Mouse (Mus musculus): ENCODE measurements around the gene Kcnj8. TPM values are rescaled to one million over a fixed set of nuclear protein-coding genes. Genes with fewer than 3 reads are reported as not detected.

Kcnj8 gene
- total RNA-seq, 1 experiment: 0.58 TPM

GRCm38 (mm10) chr6:142558772-142559679 is 12.4 kb downstream of the Kcnj8 start:
- H3K27ac ChIP-seq (ENCODE audit: insufficient read depth, low read depth, low read length, poor library complexity, severe bottlenecking): no peak overlapping the region
- no peak overlapping the region for H3K4me3 ChIP-seq (ENCODE audit: insufficient read depth in 1 of 2, low read depth in 1 of 2, low read length in 2 of 2, poor library complexity in 1 of 2, severe bottlenecking in 1 of 2)
- no peak overlapping the region for H3K9ac ChIP-seq (ENCODE audit: insufficient read depth, low read depth, low read length, poor library complexity, severe bottlenecking)
- H3K9me3 ChIP-seq (ENCODE audit: control insufficient read depth, insufficient read depth, low read depth, low read length): no peaks in the 10 kb centered on the region
- TF ChIP-seq HCFC1 (IDR thresholded peaks at IDR 0.05; ENCODE audit: borderline replicate concordance, insufficient read depth, low read length) (no peak), ZNF384 (IDR thresholded peaks at IDR 0.05; ENCODE audit: low read depth, low read length) (no peak), ZC3H11A (IDR thresholded peaks at IDR 0.05; ENCODE audit: borderline replicate concordance, low read depth, low read length) (no peak), MAFK (IDR thresholded peaks at IDR 0.05; ENCODE audit: insufficient read depth, low read depth, low read length) (no peak), CHD2 (IDR thresholded peaks at IDR 0.05; ENCODE audit: low read depth, low read length) (no peak)
- no peaks in the 10 kb centered on the region for H3K4me1 ChIP-seq (ENCODE audit: control insufficient read depth in 2 of 2, insufficient read depth in 2 of 2, low read length in 2 of 2, poor library complexity in 1 of 2)
- H3K36me3 ChIP-seq (ENCODE audit: control insufficient read depth, insufficient read depth, low read length, poor library complexity, severe bottlenecking): no peaks in the 10 kb centered on the region
- DNase-seq (ENCODE audit: low read depth, low spot score): no peak
- in situ Hi-C loops (cut with MboI; ENCODE audit: low sequenced_read_pairs in 2 of 2, unreplicated experiment in 2 of 2): no loop called here

- H3K4me3 ChIP-seq (ENCODE audit: insufficient read depth in 1 of 2, low read depth in 1 of 2, low read length in 2 of 2, poor library complexity in 1 of 2, severe bottlenecking in 1 of 2): no peak overlapping the region
- DNase-seq (ENCODE audit: low read depth, low spot score): no peak
- no peaks in the 10 kb centered on the region for H3K36me3 ChIP-seq (ENCODE audit: control insufficient read depth, insufficient read depth, low read length, poor library complexity, severe bottlenecking)
- TF ChIP-seq HCFC1 (IDR thresholded peaks at IDR 0.05; ENCODE audit: borderline replicate concordance, insufficient read depth, low read length) (no peak), ZC3H11A (IDR thresholded peaks at IDR 0.05; ENCODE audit: borderline replicate concordance, low read depth, low read length) (peak; percentile 31; the same call in 1 of the 2 replicates)
- H3K27ac ChIP-seq (ENCODE audit: insufficient read depth, low read depth, low read length, poor library complexity, severe bottlenecking): no peak overlapping the region
- H3K9ac ChIP-seq (ENCODE audit: insufficient read depth, low read depth, low read length, poor library complexity, severe bottlenecking): no peak overlapping the region
- no peaks in the 10 kb centered on the region for H3K4me1 ChIP-seq (ENCODE audit: control insufficient read depth in 2 of 2, insufficient read depth in 2 of 2, low read length in 2 of 2, poor library complexity in 1 of 2)
- in situ Hi-C loops (cut with MboI; ENCODE audit: low sequenced_read_pairs in 2 of 2, unreplicated experiment in 2 of 2): no loop called here
- no peaks in the 10 kb centered on the region for H3K9me3 ChIP-seq (ENCODE audit: control insufficient read depth, insufficient read depth, low read depth, low read length)
These were observed 13.3 kb downstream of the Kcnj8 start for GRCm38 (mm10) chr6:142558076-142558475.

GRCm38 (mm10) chr6:142555988-142556387 is 15.4 kb downstream of the Kcnj8 start:
- DNase-seq (ENCODE audit: low read depth, low spot score): no peak
- in situ Hi-C loops (cut with MboI; ENCODE audit: low sequenced_read_pairs in 2 of 2, unreplicated experiment in 2 of 2): no loop called here
- H3K9ac ChIP-seq (ENCODE audit: insufficient read depth, low read depth, low read length, poor library complexity, severe bottlenecking): no peak overlapping the region
- no peaks in the 10 kb centered on the region for H3K9me3 ChIP-seq (ENCODE audit: control insufficient read depth, insufficient read depth, low read depth, low read length)
- no peak overlapping the region for H3K4me3 ChIP-seq (ENCODE audit: insufficient read depth in 1 of 2, low read depth in 1 of 2, low read length in 2 of 2, poor library complexity in 1 of 2, severe bottlenecking in 1 of 2)
- H3K36me3 ChIP-seq (ENCODE audit: control insufficient read depth, insufficient read depth, low read length, poor library complexity, severe bottlenecking): no peaks in the 10 kb centered on the region
- no peak overlapping the region for H3K27ac ChIP-seq (ENCODE audit: insufficient read depth, low read depth, low read length, poor library complexity, severe bottlenecking)
- TF ChIP-seq ZNF384 (IDR thresholded peaks at IDR 0.05; ENCODE audit: low read depth, low read length) (no peak), MAFK (IDR thresholded peaks at IDR 0.05; ENCODE audit: insufficient read depth, low read depth, low read length) (no peak), HCFC1 (IDR thresholded peaks at IDR 0.05; ENCODE audit: borderline replicate concordance, insufficient read depth, low read length) (no peak), ZC3H11A (IDR thresholded peaks at IDR 0.05; ENCODE audit: borderline replicate concordance, low read depth, low read length) (no peak), CHD2 (IDR thresholded peaks at IDR 0.05; ENCODE audit: low read depth, low read length) (no peak)
- no peaks in the 10 kb centered on the region for H3K4me1 ChIP-seq (ENCODE audit: control insufficient read depth in 2 of 2, insufficient read depth in 2 of 2, low read length in 2 of 2, poor library complexity in 1 of 2)

GRCm38 (mm10) chr6:142551482-142551881 is 19.9 kb downstream of the Kcnj8 start:
- H3K27ac ChIP-seq (ENCODE audit: insufficient read depth, low read depth, low read length, poor library complexity, severe bottlenecking): no peak overlapping the region
- no peak overlapping the region for H3K4me3 ChIP-seq (ENCODE audit: insufficient read depth in 1 of 2, low read depth in 1 of 2, low read length in 2 of 2, poor library complexity in 1 of 2, severe bottlenecking in 1 of 2)
- H3K4me1 ChIP-seq (ENCODE audit: control insufficient read depth in 2 of 2, insufficient read depth in 2 of 2, low read length in 2 of 2, poor library complexity in 1 of 2): no peaks in the 10 kb centered on the region
- H3K9me3 ChIP-seq (ENCODE audit: control insufficient read depth, insufficient read depth, low read depth, low read length): no peaks in the 10 kb centered on the region
- in situ Hi-C loops (cut with MboI; ENCODE audit: low sequenced_read_pairs in 2 of 2, unreplicated experiment in 2 of 2): no loop called here
- H3K9ac ChIP-seq (ENCODE audit: insufficient read depth, low read depth, low read length, poor library complexity, severe bottlenecking): no peak overlapping the region
- TF ChIP-seq MAFK (IDR thresholded peaks at IDR 0.05; ENCODE audit: insufficient read depth, low read depth, low read length) (no peak), ZNF384 (IDR thresholded peaks at IDR 0.05; ENCODE audit: low read depth, low read length) (no peak), CHD2 (IDR thresholded peaks at IDR 0.05; ENCODE audit: low read depth, low read length) (no peak), HCFC1 (IDR thresholded peaks at IDR 0.05; ENCODE audit: borderline replicate concordance, insufficient read depth, low read length) (no peak), ZC3H11A (IDR thresholded peaks at IDR 0.05; ENCODE audit: borderline replicate concordance, low read depth, low read length) (no peak)
- DNase-seq (ENCODE audit: low read depth, low spot score): no peak
- H3K36me3 ChIP-seq (ENCODE audit: control insufficient read depth, insufficient read depth, low read length, poor library complexity, severe bottlenecking): no peaks in the 10 kb centered on the region

Data from ES-E14 (cell line).